Mouse (Mus musculus) forebrain, embryonic 11.5 days (tissue): ENCODE measurements around the gene Gpr68. TPM values are rescaled to one million over a fixed set of nuclear protein-coding genes. Genes with fewer than 3 reads are reported as not detected.

Experiments used
- ATAC-seq: fragments of 200-750 bp; cut with Nextera tagmentation; replicated peaks from 2 replicates; pipeline ENCODE4 v1.8.0; 2017; ENCODE audit warnings: moderate TSS enrichment; ENCODE audit not compliant: low FRiP score
- DNase-seq: peaks from one replicate; pipeline ENCODE4 v3.0.0-alpha.2; 2017; ENCODE audit warnings: low spot score
- H3K27ac ChIP-seq: fragments of 300-500 bp; sonication (generic); 2 replicates; pipeline ENCODE4 v1.5.1; 2014; ENCODE audit warnings: low read depth, low read length
- H3K27me3 ChIP-seq: fragments of 300-500 bp; sonication (generic); 2 replicates; pipeline ENCODE4 v1.6.1; 2014; ENCODE audit warnings: mild to moderate bottlenecking, low read length, mixed read lengths; ENCODE audit not compliant: control insufficient read depth, insufficient read depth
- H3K36me3 ChIP-seq: fragments of 300-500 bp; sonication (generic); 2 replicates; pipeline ENCODE4 v1.6.1; 2014; ENCODE audit warnings: mild to moderate bottlenecking, low read length, moderate library complexity, mixed read lengths; ENCODE audit not compliant: control insufficient read depth, insufficient read depth
- H3K4me1 ChIP-seq: fragments of 300-500 bp; sonication (generic); replicated peaks from 2 replicates; pipeline ENCODE4 v1.6.1; 2014; ENCODE audit warnings: low read length, mixed read lengths; ENCODE audit not compliant: control insufficient read depth, insufficient read depth
- H3K4me2 ChIP-seq: fragments of 300-500 bp; sonication (generic); 2 replicates; pipeline ENCODE4 v1.6.1; 2014; ENCODE audit warnings: low read depth, mild to moderate bottlenecking, low read length, moderate library complexity, mixed read lengths; ENCODE audit not compliant: severe bottlenecking
- H3K4me3 ChIP-seq: fragments of 300-500 bp; sonication (generic); 2 replicates; pipeline ENCODE4 v1.5.1; 2014; ENCODE audit warnings: low read depth, low read length
- H3K9ac ChIP-seq: fragments of 300-500 bp; sonication (generic); 2 replicates; pipeline ENCODE4 v1.6.1; 2014; ENCODE audit warnings: low read length
- H3K9me3 ChIP-seq: fragments of 300-500 bp; sonication (generic); 2 replicates; pipeline ENCODE4 v1.6.1; 2016; ENCODE audit warnings: low read length, mixed read lengths; ENCODE audit not compliant: control insufficient read depth
- WGBS: fragments of 180-500 bp; shearing (Covaris S2); extraction: QIAGEN DNeasy Blood & Tissue Kit; methylation state at CpG from one replicate; pipeline ENCODE4 v1.1.7; 2014; 5-methylcytosine and 5-hydroxymethylcytosine counted together
- polyA plus RNA-seq: library from polyadenylated mRNA; unstranded; fragments of >200 nt; fragmentation: Nextera tagmentation; extraction: Ambion mirVana; gene quantifications from 2 replicates; pipeline ENCODE4 v1.2.1, GENCODE M21; 2014

Gpr68 gene
- polyA plus RNA-seq, 1 experiment from 2014 or later: 0.13 TPM

GRCm38 (mm10) chr12:100934796-100935195, 26.8 kb upstream of the Gpr68 start:
- 91% methylated on average over 5 of the region's 5 CpGs for WGBS
- H3K27me3 ChIP-seq: no peaks in the 10 kb centered on the region
- H3K4me3 ChIP-seq: no peak overlapping the region
- no peak for DNase-seq
- H3K4me2 ChIP-seq: no peak overlapping the region
- no peak for ATAC-seq
- peaks cover 9% of the 10 kb centered on the region; the same call in 1 of the 2 replicates for H3K36me3 ChIP-seq
- H3K4me1 ChIP-seq: no peaks in the 10 kb centered on the region
- no peak overlapping the region for H3K9ac ChIP-seq
- no peak overlapping the region for H3K27ac ChIP-seq
- H3K9me3 ChIP-seq: no peaks in the 10 kb centered on the region

GRCm38 (mm10) chr12:100931653-100932052, 23.7 kb upstream of the Gpr68 start:
- WGBS: 98% methylated on average over 14 of the region's 14 CpGs
- Histone ChIP-seq H3K4me3 (no peak overlapping the region), H3K9ac (no peak overlapping the region), H3K36me3 (peaks cover 12% of the 10 kb centered on the region; the same call in 1 of the 2 replicates), H3K4me2 (no peak overlapping the region), H3K27me3 (no peaks in the 10 kb centered on the region), H3K9me3 (no peaks in the 10 kb centered on the region), H3K4me1 (no peaks in the 10 kb centered on the region), H3K27ac (no peak overlapping the region)
- ATAC-seq (no peak), DNase-seq (no peak)

- WGBS: 95% methylated on average over 9 of the region's 9 CpGs
- Histone ChIP-seq H3K36me3 (peaks cover 12% of the 10 kb centered on the region; the same call in 1 of the 2 replicates), H3K9me3 (no peaks in the 10 kb centered on the region), H3K4me3 (no peak overlapping the region), H3K9ac (no peak overlapping the region), H3K27me3 (no peaks in the 10 kb centered on the region), H3K4me1 (no peaks in the 10 kb centered on the region), H3K4me2 (no peak overlapping the region), H3K27ac (no peak overlapping the region)
- DNase-seq: no peak
- ATAC-seq: no peak
Measured at GRCm38 (mm10) chr12:100928286-100928685, 20.3 kb upstream of the Gpr68 start.

GRCm38 (mm10) chr12:100925644-100926619, 17.9 kb upstream of the Gpr68 start:
- Histone ChIP-seq H3K27ac (no peak overlapping the region), H3K4me1 (no peaks in the 10 kb centered on the region), H3K4me3 (no peak overlapping the region), H3K36me3 (peaks cover 4% of the 10 kb centered on the region; the same call in 1 of the 2 replicates), H3K9ac (no peak overlapping the region), H3K9me3 (no peaks in the 10 kb centered on the region), H3K27me3 (no peaks in the 10 kb centered on the region), H3K4me2 (no peak overlapping the region)
- WGBS: 78% methylated on average over 14 of the region's 14 CpGs
- DNase-seq (no peak), ATAC-seq (peak; percentile 66)

GRCm38 (mm10) chr12:100924646-100925339, 16.8 kb upstream of the Gpr68 start:
- no peaks in the 10 kb centered on the region for H3K27me3 ChIP-seq
- no peaks in the 10 kb centered on the region for H3K9me3 ChIP-seq
- no peak overlapping the region for H3K27ac ChIP-seq
- no peaks in the 10 kb centered on the region for H3K4me1 ChIP-seq
- no peak for DNase-seq
- peaks cover 4% of the 10 kb centered on the region; the same call in 1 of the 2 replicates for H3K36me3 ChIP-seq
- H3K9ac ChIP-seq: no peak overlapping the region
- 87% methylated on average over 15 of the region's 15 CpGs for WGBS
- ATAC-seq: no peak
- no peak overlapping the region for H3K4me2 ChIP-seq
- H3K4me3 ChIP-seq: no peak overlapping the region

- Histone ChIP-seq H3K4me3 (no peak overlapping the region), H3K4me1 (peaks cover 4% of the 10 kb centered on the region; the same call in 1 of the 2 replicates), H3K9ac (no peak overlapping the region), H3K27ac (no peak overlapping the region), H3K36me3 (no peaks in the 10 kb centered on the region; the same call in 1 of the 2 replicates), H3K9me3 (no peaks in the 10 kb centered on the region), H3K4me2 (no peak overlapping the region), H3K27me3 (0 out of 2 replicates have a peak, but pooled peaks cover 4% of the 10 kb centered on the region)
- ATAC-seq: no peak
- DNase-seq: no peak
- WGBS: 89% methylated on average over 12 of the region's 12 CpGs
Measured at GRCm38 (mm10) chr12:100910731-100911130, 2.7 kb upstream of the Gpr68 start.

GRCm38 (mm10) chr12:100909765-100910164, 1.8 kb upstream of the Gpr68 start:
- H3K4me1 ChIP-seq: peaks cover 4% of the 10 kb centered on the region; the same call in 1 of the 2 replicates
- no peak for DNase-seq
- no peaks in the 10 kb centered on the region; the same call in 1 of the 2 replicates for H3K36me3 ChIP-seq
- no peak overlapping the region for H3K9ac ChIP-seq
- H3K4me2 ChIP-seq: no peak overlapping the region
- no peak overlapping the region for H3K27ac ChIP-seq
- H3K4me3 ChIP-seq: no peak overlapping the region
- ATAC-seq: no peak
- 73% methylated on average over 6 of the region's 6 CpGs for WGBS
- H3K9me3 ChIP-seq: no peaks in the 10 kb centered on the region
- 0 out of 2 replicates have a peak, but pooled peaks cover 4% of the 10 kb centered on the region for H3K27me3 ChIP-seq

GRCm38 (mm10) chr12:100908298-100909034, 468 bp upstream of the Gpr68 start:
- peak overlapping the region; percentile 38 for H3K4me3 ChIP-seq
- H3K9ac ChIP-seq: peak overlapping the region; percentile 61
- H3K4me2 ChIP-seq: peak overlapping the region; percentile 92
- 21% methylated on average over 10 of the region's 10 CpGs for WGBS
- H3K27me3 ChIP-seq: 0 out of 2 replicates have a peak, but pooled peaks cover 4% of the 10 kb centered on the region
- H3K27ac ChIP-seq: no peak overlapping the region
- peak; percentile 50 for ATAC-seq
- H3K4me1 ChIP-seq: peaks cover 4% of the 10 kb centered on the region; the same call in 1 of the 2 replicates
- no peaks in the 10 kb centered on the region for H3K9me3 ChIP-seq
- H3K36me3 ChIP-seq: no peaks in the 10 kb centered on the region; the same call in 1 of the 2 replicates
- DNase-seq: no peak
